Mouse (Mus musculus): ENCODE data around the gene Pde6c. TPM values are rescaled to one million over a fixed set of nuclear protein-coding genes. Genes with fewer than 3 reads are reported as not detected.

Pde6c gene
- total RNA-seq, 2 experiments from 2014 or later = 0.24 TPM; not detected in 1

DNA sequence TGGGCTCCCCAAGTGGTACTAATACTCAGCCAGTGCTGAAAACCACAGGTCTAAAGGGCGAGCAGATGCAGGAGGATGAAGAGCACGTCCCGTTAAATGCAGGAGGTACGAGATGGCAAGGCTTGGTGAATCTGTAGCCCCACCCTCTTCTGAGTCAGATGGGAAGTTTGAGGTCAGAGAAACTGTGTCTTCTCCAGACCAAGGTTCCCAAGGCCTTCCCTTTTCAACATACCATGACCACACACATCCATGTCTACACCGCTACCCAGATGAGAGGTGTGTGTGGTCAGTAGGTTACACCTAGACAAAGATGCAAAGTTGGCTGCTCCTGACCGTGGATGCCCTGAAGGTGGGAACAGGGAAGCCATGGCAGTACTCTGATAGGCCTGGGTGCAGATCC, 2.2 kb downstream of the Pde6c start:
- intact Hi-C loops (cut with DNase I) = no loop called here
- no peak for DNase-seq

DNA sequence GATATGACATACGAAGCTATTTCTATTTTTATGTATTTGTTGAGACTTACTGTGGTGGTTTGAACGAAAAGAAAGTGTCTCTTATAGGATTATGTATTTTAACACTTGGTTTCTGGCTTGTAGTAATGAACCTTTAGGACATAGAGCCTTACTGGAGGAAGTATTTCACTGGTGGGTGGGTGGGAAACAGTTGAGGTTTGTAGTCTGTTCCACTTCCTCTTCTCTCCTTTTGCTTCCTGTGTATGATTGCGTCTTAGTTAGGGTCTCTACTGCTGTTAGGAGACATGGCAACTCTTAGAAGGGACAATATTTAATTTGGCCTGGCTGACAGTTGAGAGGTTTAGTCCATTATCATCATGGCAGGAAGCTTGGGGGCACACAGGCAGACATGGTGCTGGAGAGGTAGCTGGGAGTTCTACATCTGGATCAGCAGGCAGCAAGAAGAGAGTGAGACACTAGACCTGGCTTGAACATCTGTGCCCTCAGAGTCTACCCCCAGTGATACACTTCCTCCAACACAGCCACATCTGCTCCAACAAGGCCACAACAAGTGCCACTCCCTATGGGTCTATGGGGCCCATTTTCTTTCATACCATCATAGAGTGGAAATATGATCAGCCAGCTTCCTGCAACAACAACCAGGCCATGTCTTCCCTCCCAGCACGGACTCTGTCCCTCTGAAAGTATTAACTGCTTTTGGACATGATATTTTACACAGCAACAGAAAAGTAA, 11.1 kb downstream of the Pde6c start:
- no peak for DNase-seq
- intact Hi-C loops (cut with DNase I) = no loop called here

GRCm38 (mm10) chr19:38156243-38156642, 23.7 kb downstream of the Pde6c start:
- DNase-seq = no peak
- intact Hi-C loops (cut with DNase I) = no loop called here

GRCm38 (mm10) chr19:38161648-38162354, 29.2 kb downstream of the Pde6c start:
- intact Hi-C loops (cut with DNase I) = no loop called here
- DNase-seq = no peak

- DNase-seq = no peak
- intact Hi-C loops (cut with DNase I) = no loop called here
Observed at GRCm38 (mm10) chr19:38164633-38165032, 32.1 kb downstream of the Pde6c start.

DNA sequence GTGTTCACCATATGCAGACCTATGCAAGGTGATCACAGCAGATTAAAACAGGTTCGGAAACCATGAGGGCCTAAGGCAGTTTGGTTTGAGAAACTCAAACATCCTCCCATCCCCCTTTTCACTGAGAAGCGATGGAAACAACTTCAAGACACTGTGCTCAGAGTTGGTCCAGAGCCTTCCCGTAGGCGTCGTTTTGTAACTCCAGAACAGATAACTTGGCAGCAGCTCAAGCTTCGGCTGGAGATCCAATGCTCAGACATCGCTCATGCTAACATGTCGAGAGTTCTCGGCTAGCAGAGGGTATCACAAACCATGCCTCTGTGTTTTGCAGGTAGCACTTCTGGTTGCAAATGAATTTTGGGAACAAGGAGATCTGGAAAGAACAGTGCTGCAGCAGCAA, 47.1 kb downstream of the Pde6c start:
- DNase-seq = no peak
- intact Hi-C loops (cut with DNase I) = loop anchor here (10.0 kb wide), 1 partner anchor 125 kb away; the partner anchor contains the start of gene Cep55

DNA sequence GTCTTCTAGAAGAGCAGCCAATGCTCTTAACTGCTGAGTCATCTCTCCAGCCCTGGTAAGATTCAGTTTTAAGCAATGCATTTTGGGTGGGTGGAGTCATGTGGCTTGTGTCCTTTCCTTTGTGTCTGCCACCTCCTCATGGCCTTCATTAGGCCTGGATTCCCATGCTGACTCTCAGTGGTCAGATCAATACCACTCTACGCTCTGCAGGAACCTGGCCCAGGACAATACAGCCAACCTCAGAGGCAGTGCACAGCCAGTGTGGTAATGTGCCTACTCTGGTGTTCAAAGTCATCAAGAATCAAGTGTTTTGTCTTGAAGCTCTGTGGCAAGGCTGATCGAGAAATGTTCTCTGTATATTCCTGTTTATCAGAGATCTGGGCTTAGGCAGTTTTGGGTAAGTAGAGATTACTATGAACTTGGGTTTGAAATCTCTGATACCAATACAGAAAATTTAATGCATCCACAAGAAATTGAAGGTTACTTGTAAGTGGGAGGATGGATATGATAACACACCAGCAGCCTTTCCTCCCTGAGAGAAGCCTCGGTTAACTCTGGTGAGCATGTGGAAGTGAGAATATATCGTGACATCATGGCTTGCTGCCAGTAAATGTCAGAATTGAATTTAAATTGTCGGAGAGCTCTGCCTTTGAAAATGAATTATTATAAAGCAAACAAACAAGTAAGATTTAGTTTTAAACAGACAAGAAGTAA, 54.2 kb downstream of the Pde6c start:
- no peak for DNase-seq
- intact Hi-C loops (cut with DNase I) = loop anchor here (10.0 kb wide), 1 partner anchor 132 kb away; the partner anchor contains the start of gene Cep55

- intact Hi-C loops (cut with DNase I) = loop anchor here (10.0 kb wide), 1 partner anchor 133 kb away; the partner anchor contains the start of gene Cep55
- DNase-seq = peak; percentile 9
Observed at GRCm38 (mm10) chr19:38187345-38187680, 54.7 kb downstream of the Pde6c start.

DNA sequence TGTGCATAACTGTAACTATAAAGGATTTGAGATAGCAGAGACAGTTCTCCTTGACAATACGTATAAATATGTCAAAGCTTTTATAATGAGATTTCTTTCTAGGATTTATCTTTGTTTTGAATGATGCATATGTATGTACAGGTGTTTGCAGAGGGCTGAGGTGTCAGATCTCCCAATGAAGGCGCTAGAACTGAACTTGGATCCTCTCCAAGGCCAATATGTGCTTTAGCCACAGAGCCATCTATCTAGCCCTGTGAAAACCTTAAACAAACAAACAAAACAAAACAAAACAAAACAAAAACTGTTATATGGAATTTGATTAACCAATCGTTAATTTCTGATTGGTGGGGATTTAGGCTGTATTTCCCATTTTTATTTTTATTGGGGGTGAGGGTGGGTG, 58.0 kb downstream of the Pde6c start:
- intact Hi-C loops (cut with DNase I) = loop anchor here (10.0 kb wide), 1 partner anchor 236 kb away; no protein-coding TSS in a partner anchor
- DNase-seq = no peak

- intact Hi-C loops (cut with DNase I) = loop anchor here (10.0 kb wide), 1 partner anchor 237 kb away; no protein-coding TSS in a partner anchor
- DNase-seq = no peak
Observed at GRCm38 (mm10) chr19:38191446-38191845, 58.9 kb downstream of the Pde6c start.

DNA sequence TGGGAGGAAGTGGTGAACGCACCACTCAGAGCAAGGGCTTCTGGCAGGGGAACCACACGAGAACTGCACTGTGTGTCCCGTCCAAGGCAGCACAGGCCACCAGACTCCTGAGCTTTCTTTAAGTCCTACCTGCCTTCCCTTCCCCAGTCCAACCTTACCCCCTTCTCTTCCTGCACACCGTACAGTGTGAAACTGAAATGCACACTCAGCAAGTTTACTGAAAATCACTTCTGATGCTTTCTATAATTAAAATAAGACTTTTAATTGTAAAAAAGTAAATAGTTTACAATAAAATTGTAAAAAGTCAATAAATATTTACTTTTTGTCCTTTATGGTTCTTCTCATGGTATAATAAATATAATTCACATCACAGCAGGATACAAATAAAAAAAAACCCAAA, 62.7 kb downstream of the Pde6c start:
- DNase-seq = no peak
- intact Hi-C loops (cut with DNase I) = loop anchor here (10.0 kb wide), 1 partner anchor 240 kb away; no protein-coding TSS in a partner anchor

DNA sequence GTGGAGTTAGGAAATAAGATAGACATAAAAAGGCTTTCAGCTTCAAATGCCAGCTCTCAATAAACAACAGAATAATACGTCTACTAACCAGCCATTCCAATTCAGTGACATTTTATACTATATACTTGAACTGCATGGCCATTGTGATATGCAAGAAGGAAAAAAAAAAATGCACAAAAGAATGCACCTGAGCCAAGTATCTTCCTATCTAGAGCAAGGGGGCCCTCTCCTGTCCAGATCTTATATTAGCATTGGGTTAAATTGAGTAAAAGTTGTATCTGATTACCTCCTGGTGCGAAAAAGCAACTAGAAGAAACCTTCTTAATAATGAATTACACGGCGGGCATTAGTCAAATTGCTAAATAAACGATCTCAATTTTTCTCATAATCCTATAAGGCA, 66.2 kb downstream of the Pde6c start:
- intact Hi-C loops (cut with DNase I) = loop anchor here (10.0 kb wide), 1 partner anchor 244 kb away; no protein-coding TSS in a partner anchor
- DNase-seq = no peak

DNA sequence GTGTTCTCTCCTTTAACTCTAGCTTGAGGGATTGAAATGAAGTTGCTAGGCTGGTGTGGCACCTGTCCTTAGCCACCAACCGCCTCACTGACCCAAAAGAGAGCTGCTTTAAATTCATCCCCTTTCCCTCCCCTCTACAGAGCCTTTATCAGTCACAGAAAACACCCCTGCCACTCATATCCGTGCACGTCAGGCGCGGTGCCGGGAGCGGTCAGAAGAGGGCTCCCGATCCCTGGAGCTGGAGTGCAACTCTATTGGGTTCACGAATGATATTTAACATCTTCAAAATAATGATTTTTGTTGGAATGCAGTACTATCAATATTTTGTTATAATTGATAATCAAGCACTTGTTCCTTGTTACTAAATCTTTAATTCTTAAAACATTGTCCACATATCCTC, 74.1 kb downstream of the Pde6c start:
- intact Hi-C loops (cut with DNase I) = no loop called here
- DNase-seq = peak; percentile 27

DNA sequence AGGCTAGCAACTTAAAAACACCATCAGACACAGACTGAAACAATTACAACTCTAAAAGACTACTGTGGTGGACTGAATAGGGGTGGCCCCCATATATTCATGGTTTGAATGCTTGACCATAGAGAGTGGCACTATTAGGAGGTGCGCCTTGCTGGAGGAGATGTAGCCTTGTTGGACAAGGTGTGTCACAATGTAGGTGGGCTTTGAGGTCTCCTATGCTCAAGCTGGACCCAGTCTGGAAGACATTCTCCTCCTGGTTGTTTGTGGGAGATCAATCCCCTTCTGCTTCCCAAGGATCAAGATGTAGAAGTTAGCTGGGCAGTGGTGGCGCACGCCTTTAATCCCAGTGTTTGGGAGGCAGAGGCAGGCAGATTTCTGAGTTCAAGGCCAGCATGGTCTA, 85.1 kb downstream of the Pde6c start:
- DNase-seq = no peak
- intact Hi-C loops (cut with DNase I) = no loop called here

GRCm38 (mm10) chr19:38223356-38223904, 90.8 kb downstream of the Pde6c start:
- intact Hi-C loops (cut with DNase I) = loop anchor here (2.0 kb wide), 1 partner anchor 101 kb away; no protein-coding TSS in a partner anchor
- no peak for DNase-seq

- intact Hi-C loops (cut with DNase I) = loop anchor here (2.0 kb wide), 2 partner anchors 41 to 101 kb away; partner anchors contain the start of gene Lgi1
- DNase-seq = peak; percentile 93
Observed at GRCm38 (mm10) chr19:38223905-38224684, 91.5 kb downstream of the Pde6c start, which contains the start of gene Fra10ac1. Gene Fra10ac1 (minus strand): TSS chr19:38224156.

DNA sequence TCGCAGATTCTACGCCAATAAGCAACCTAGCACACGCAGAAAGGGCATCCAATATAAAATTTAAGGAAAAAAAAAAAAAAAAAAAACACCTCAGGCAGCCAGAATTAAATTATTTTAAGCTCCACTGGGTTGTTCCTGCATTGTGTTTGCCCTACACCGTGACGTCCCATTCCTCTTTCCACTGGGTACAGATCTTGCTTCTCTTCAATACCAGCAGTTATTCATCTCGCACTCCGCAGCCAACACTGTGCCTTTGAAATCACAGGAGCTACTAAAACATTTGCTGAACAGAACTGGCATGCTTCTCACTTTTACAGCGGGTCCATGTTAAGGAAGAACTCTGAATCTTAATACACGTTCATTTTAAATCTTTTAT, 92.1 kb downstream of the Pde6c start:
- DNase-seq = peak; percentile 22
- intact Hi-C loops (cut with DNase I) = loop anchor here (2.0 kb wide), 1 partner anchor 40 kb away; the partner anchor contains the start of gene Lgi1

- intact Hi-C loops (cut with DNase I) = no loop called here
- peak; percentile 11 for DNase-seq
Observed at GRCm38 (mm10) chr19:38228699-38229098, 96.1 kb downstream of the Pde6c start.

DNA sequence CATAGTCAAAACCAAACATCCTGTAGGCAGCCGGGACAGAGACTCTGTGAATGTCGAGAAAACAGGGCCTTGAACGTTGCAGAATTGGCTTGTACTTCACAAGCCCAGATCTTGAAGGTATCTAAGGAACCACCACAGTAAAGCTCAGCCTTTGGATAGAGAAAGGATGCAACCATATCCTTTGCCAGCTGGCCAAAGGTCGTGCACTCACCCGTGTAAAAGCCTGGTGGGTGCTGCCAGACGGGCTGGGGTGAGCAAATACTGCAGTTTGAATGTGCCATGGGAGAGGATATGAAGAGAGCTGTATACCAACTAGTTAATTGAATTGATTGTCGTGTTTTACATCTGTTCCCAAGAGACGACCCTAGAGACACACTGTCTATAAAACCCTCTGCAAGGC, 99.5 kb downstream of the Pde6c start:
- no peak for DNase-seq
- intact Hi-C loops (cut with DNase I) = no loop called here

GRCm38 (mm10) chr19:38232516-38232915, 99.9 kb downstream of the Pde6c start:
- intact Hi-C loops (cut with DNase I) = no loop called here
- DNase-seq = no peak

All from left cerebral cortex, postnatal 4 days (tissue).